Mouse (Mus musculus): Measurements from ENCODE around the gene Dyrk1b. TPM values are rescaled to one million over a fixed set of nuclear protein-coding genes. Genes with fewer than 3 reads are reported as not detected.
"Not testable (repeated sequence)": the region's sequence is repeated elsewhere in the genome, so short reads cannot be mapped to it uniquely, and the experiment has no call there.

Gene Dyrk1b
- total RNA-seq (2021), result 10 to 100 TPM; 32.2 to 35.6 TPM

GRCm38 (mm10) chr7:28179228-28179627 lies at the start of gene Dyrk1b:
Dyrk1b (plus strand) TSS chr7:28179469.
- peak; percentile 99 for DNase-seq

GRCm38 (mm10) chr7:28137613-28138012 lies 41.7 kb upstream of the Dyrk1b start:
- intact Hi-C loops (cut with DNase I), result no loop called here
- peak; percentile 12 to 57 for DNase-seq

More at GRCm38 (mm10) chr7:28179228-28179627, at the start of gene Dyrk1b:
- intact Hi-C loops (cut with DNase I), result no loop called here

- intact Hi-C loops (cut with DNase I), result loop anchor here (1.0 to 5.0 kb wide), 4 partner anchors 21 to 151 kb away; partner anchors contain the start of genes Fbl and Psmc4
- peak; percentile 61 to 81 for DNase-seq
Measured at GRCm38 (mm10) chr7:28148263-28148662, 31.0 kb upstream of the Dyrk1b start.

GRCm38 (mm10) chr7:28149841-28150240 lies 29.4 kb upstream of the Dyrk1b start:
- intact Hi-C loops (cut with DNase I), result loop anchor here (2.0 to 5.0 kb wide), 2 partner anchors 19 to 98 kb away; partner anchors contain the start of genes Fbl and Psmc4
- no peak for DNase-seq

GRCm38 (mm10) chr7:28151584-28152221 lies 27.6 kb upstream of the Dyrk1b start:
- DNase-seq, result peak; percentile 24 to 54
- intact Hi-C loops (cut with DNase I), result no loop called here

- intact Hi-C loops (cut with DNase I), result not testable (repeated sequence)
Measured at GRCm38 (mm10) chr7:28153595-28153994, 25.7 kb upstream of the Dyrk1b start.

GRCm38 (mm10) chr7:28159292-28159691 lies 20.0 kb upstream of the Dyrk1b start:
- DNase-seq, result no peak
- intact Hi-C loops (cut with DNase I), result no loop called here

More at GRCm38 (mm10) chr7:28153595-28153994, 25.7 kb upstream of the Dyrk1b start:
- not testable (repeated sequence) for DNase-seq

GRCm38 (mm10) chr7:28159893-28160292 lies 19.4 kb upstream of the Dyrk1b start:
- intact Hi-C loops (cut with DNase I), result no loop called here
- no peak for DNase-seq

GRCm38 (mm10) chr7:28161163-28161749 lies 18.0 kb upstream of the Dyrk1b start:
- DNase-seq, result no peak
- intact Hi-C loops (cut with DNase I), result no loop called here

GRCm38 (mm10) chr7:28165406-28165805 lies 13.9 kb upstream of the Dyrk1b start:
- intact Hi-C loops (cut with DNase I), result loop anchor here (5.0 kb wide), 1 partner anchor 113 kb away; the partner anchor contains the start of gene Psmc4

GRCm38 (mm10) chr7:28168320-28169115 lies 10.8 kb upstream of the Dyrk1b start:
- intact Hi-C loops (cut with DNase I), result loop anchor here (2.0 to 5.0 kb wide), 2 partner anchors 20 to 116 kb away; partner anchors contain the start of gene Psmc4
- DNase-seq, result peak; percentile 70 to 78

More at GRCm38 (mm10) chr7:28165406-28165805, 13.9 kb upstream of the Dyrk1b start:
- no peak for DNase-seq

- intact Hi-C loops (cut with DNase I), result loop anchor here (2.0 to 5.0 kb wide), 2 partner anchors 21 to 117 kb away; partner anchors contain the start of gene Psmc4
- peak; percentile 93 to 95 for DNase-seq
Measured at GRCm38 (mm10) chr7:28169489-28170422, 9.5 kb upstream of the Dyrk1b start, which contains the start of gene Fbl. Fbl (plus strand) TSS chr7:28169710.

GRCm38 (mm10) chr7:28175358-28175757 lies 3.9 kb upstream of the Dyrk1b start:
- no peak for DNase-seq
- intact Hi-C loops (cut with DNase I), result no loop called here

- intact Hi-C loops (cut with DNase I), result no loop called here
- peak; percentile 96 to 97 for DNase-seq
Measured at GRCm38 (mm10) chr7:28179741-28180377, 590 bp downstream of the Dyrk1b start.

GRCm38 (mm10) chr7:28180890-28181289 lies 1.6 kb downstream of the Dyrk1b start:
- DNase-seq, result peak in 1 of 2 experiments; percentile 8
- intact Hi-C loops (cut with DNase I), result no loop called here

- intact Hi-C loops (cut with DNase I), result no loop called here
- DNase-seq, result no peak
Measured at GRCm38 (mm10) chr7:28181376-28181775, 2.1 kb downstream of the Dyrk1b start.

GRCm38 (mm10) chr7:28182320-28182719 lies 3.1 kb downstream of the Dyrk1b start:
- intact Hi-C loops (cut with DNase I), result no loop called here
- no peak for DNase-seq

- intact Hi-C loops (cut with DNase I), result no loop called here
- no peak for DNase-seq
Measured at GRCm38 (mm10) chr7:28185884-28186283, 6.6 kb downstream of the Dyrk1b start.

GRCm38 (mm10) chr7:28186631-28187030 lies 7.4 kb downstream of the Dyrk1b start:
- intact Hi-C loops (cut with DNase I), result no loop called here
- no peak for DNase-seq

All from heart, postnatal 10 days (tissue).